Mouse (Mus musculus) liver, embryonic 16.5 days (tissue): ENCODE results near the gene Spata48. TPM values are rescaled to one million over a fixed set of nuclear protein-coding genes. Genes with fewer than 3 reads are reported as not detected.

ENCODE experiments used
- ATAC-seq: fragments of 200-750 bp; cut with Nextera tagmentation; 2 replicates; pipeline ENCODE4 v1.8.0; 2017; ENCODE audit warnings: low read depth, mild to moderate bottlenecking, moderate number of reproducible peaks, moderate library complexity
- H3K27ac ChIP-seq: fragments of 300-500 bp; sonication (generic); 2 replicates; pipeline ENCODE4 v1.5.1; 2014; ENCODE audit warnings: mild to moderate bottlenecking, low read length
- H3K27me3 ChIP-seq: fragments of 300-500 bp; sonication (generic); 2 replicates; pipeline ENCODE4 v1.6.1; 2014; ENCODE audit warnings: low read depth, low read length, mixed read lengths; ENCODE audit not compliant: control insufficient read depth, insufficient read depth
- H3K36me3 ChIP-seq: fragments of 300-500 bp; sonication (generic); 2 replicates; pipeline ENCODE4 v1.6.1; 2014; ENCODE audit warnings: mild to moderate bottlenecking; ENCODE audit not compliant: control insufficient read depth, insufficient read depth
- H3K4me1 ChIP-seq: fragments of 300-500 bp; sonication (generic); 2 replicates; pipeline ENCODE4 v1.6.1; 2014; ENCODE audit warnings: low read depth, low read length, mixed read lengths; ENCODE audit not compliant: control insufficient read depth
- H3K4me2 ChIP-seq: fragments of 300-500 bp; sonication (generic); 2 replicates; pipeline ENCODE4 v1.6.1; 2014; ENCODE audit warnings: low read depth, low read length, mixed read lengths
- H3K4me3 ChIP-seq: fragments of 300-500 bp; sonication (generic); 2 replicates; pipeline ENCODE4 v1.5.1; 2014; ENCODE audit warnings: low read depth, mild to moderate bottlenecking, low read length
- H3K9ac ChIP-seq: fragments of 300-500 bp; sonication (generic); 2 replicates; pipeline ENCODE4 v1.6.1; 2014; ENCODE audit warnings: low read depth, low read length
- H3K9me3 ChIP-seq: fragments of 300-500 bp; sonication (generic); replicated peaks from 2 replicates; pipeline ENCODE4 v1.6.1; 2016; ENCODE audit warnings: low read length; ENCODE audit not compliant: control insufficient read depth
- WGBS: fragments of 180-500 bp; shearing (Covaris S2); extraction: QIAGEN DNeasy Blood & Tissue Kit; methylation state at CpG from one replicate; pipeline ENCODE4 v1.1.7; 2014; ENCODE audit not compliant: insufficient replicate concordance; 5-methylcytosine and 5-hydroxymethylcytosine counted together
- polyA plus RNA-seq: library from polyadenylated mRNA; unstranded; fragments of >200 nt; fragmentation: Nextera tagmentation; extraction: Ambion mirVana; gene quantifications from 2 replicates; pipeline ENCODE4 v1.2.1, GENCODE M21; 2015

Gene Spata48
- polyA plus RNA-seq: 0.26 and 0.66 TPM in 2 replicates

DNA sequence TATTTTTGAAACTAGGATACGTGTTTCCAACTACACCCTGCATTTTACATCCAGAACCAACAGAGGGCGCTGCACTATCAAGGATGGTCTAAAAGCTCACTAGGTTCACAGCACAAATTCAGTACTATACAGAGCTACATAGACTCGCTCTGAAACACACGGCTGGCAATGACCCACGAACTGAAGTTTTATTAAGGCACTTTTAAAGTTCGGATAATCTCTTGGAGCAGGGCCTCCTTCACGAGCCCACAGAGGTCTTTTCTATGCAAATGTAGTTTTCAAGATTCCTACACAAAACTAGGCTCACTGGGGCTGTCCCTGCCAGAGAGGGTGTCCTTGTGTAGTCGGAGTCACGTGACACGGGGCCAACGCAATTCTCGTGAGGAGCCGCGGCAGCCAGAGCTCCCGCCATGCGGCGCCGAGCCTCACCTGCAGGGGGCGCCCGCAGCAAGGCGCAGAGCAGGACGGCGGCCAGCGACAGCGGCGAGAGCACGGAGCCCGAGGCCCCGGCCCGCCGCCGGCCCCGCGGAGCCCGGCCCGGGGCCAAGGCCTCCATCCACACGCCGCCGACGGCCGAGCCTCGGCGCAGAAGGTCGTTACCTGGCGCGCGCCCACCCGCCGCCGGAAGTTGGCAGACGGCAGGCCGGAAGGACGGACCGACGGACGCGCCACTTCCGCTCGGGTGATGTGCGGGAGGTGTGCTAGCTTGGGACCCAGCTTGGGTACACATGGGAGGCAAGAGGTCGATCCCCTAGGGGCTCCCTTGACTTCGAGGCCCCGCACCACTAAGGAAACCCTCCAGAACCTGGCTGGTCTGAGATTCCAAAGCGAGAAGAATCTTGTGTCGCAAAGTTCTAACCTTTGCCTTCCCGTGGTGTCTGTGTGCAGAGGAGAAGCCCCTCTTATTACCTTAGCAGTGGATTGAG is at the start of gene Spata48, which contains the start of gene Zpbp:
Gene Spata48 (plus strand): TSS at position 460 of the 926 bp plus-strand sequence.
Gene Zpbp (minus strand): TSS at position 774 of the 926 bp plus-strand sequence.
- peak within 1 kb of the TSS; percentile 79 for H3K4me2 ChIP-seq
- WGBS: 2% methylated on average over 60 of the region's 66 CpGs
- H3K9me3 ChIP-seq: no peaks in the 10 kb centered on the region

DNA sequence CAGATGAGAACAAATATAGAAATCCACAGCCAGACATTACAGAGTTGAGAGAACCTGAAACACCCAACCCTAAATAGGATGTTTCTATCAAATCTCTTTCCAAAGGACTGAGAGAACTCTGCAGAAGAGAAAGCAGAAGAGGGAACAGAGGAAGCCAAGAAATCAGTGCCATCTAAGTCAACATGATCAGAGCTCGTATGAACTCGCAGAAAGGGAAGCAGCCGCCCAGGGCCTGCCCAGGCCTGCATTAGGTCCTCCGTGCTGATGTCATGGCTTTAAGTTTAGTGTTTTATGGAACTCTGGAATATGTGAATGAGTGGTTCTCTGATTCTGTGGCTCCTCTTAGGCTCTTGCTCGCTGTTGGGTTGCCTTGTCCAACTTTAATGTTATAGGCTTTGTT is 47.7 kb upstream of the Spata48 start:
- no peak for ATAC-seq
- H3K27me3 ChIP-seq: no peaks in the 10 kb centered on the region
- H3K4me3 ChIP-seq: no peak overlapping the region
- no peak overlapping the region for H3K27ac ChIP-seq
- 43% methylated on average over 5 of the region's 5 CpGs for WGBS
- H3K9me3 ChIP-seq: no peaks in the 10 kb centered on the region
- H3K4me1 ChIP-seq: no peaks in the 10 kb centered on the region
- no peak overlapping the region for H3K4me2 ChIP-seq
- H3K36me3 ChIP-seq: no peaks in the 10 kb centered on the region
- no peak overlapping the region for H3K9ac ChIP-seq

More for the DNA sequence above, at the start of gene Spata48, which contains the start of gene Zpbp:
- Histone ChIP-seq H3K4me3 (peak within 1 kb of the TSS; percentile 85), H3K27me3 (no peaks in the 10 kb centered on the region), H3K9ac (peak within 1 kb of the TSS; percentile 84), H3K36me3 (no peaks in the 10 kb centered on the region), H3K27ac (peak within 1 kb of the TSS; percentile 41), H3K4me1 (peaks cover 5% of the 10 kb centered on the region; the same call in 1 of the 2 replicates)
- peak; percentile 95 for ATAC-seq

DNA sequence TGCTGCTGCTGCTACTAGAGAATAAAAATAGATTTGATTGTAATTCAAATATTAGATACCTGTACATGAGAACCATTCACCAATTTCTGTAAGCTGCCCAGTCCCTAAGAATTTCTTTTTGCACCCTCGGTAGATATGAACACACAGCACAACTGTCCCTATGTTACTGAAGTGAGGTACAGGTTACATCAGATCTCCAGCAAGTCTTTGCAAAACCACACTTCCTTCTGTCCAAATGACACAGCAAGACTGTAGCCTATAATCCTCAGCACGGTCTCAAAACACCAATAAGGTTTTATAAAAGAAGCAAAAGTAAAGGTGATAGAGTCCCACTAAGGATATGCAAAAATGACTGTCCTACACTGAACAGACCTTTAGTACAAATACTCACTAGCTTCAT is 44.5 kb upstream of the Spata48 start:
- WGBS: 18% methylated on average over 2 of the region's 2 CpGs
- Histone ChIP-seq H3K27me3 (no peaks in the 10 kb centered on the region), H3K4me3 (no peak overlapping the region), H3K9ac (no peak overlapping the region), H3K9me3 (no peaks in the 10 kb centered on the region), H3K36me3 (no peaks in the 10 kb centered on the region), H3K4me1 (no peaks in the 10 kb centered on the region), H3K27ac (no peak overlapping the region), H3K4me2 (no peak overlapping the region)
- ATAC-seq: no peak

DNA sequence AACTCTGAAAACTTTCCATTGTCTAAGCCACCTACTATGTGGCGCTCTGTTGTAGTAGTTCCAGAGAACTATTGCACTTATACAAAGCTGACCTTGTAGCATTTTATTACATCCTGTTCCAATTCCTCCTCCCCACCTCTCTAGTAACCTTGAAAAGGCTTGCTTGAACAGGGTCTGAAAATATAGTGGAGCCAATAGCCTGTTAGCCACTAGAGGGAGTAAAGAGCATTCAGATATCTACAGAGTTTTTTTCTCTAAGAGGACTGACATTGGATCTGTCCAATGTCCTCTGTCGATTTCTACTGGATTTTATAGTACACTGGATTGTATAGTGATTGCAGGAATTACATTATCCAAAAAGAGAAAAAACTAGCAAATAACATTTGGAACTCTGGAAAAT is 6.9 kb upstream of the Spata48 start:
- peak; percentile 27; the same call in 1 of the 2 replicates for ATAC-seq
- no peak overlapping the region for H3K4me3 ChIP-seq
- no peaks in the 10 kb centered on the region for H3K36me3 ChIP-seq
- H3K27me3 ChIP-seq: no peaks in the 10 kb centered on the region
- 17% methylated on average over 2 of the region's 2 CpGs for WGBS
- no peaks in the 10 kb centered on the region for H3K9me3 ChIP-seq
- no peaks in the 10 kb centered on the region for H3K4me1 ChIP-seq
- no peak overlapping the region for H3K27ac ChIP-seq
- H3K9ac ChIP-seq: no peak overlapping the region
- no peak overlapping the region for H3K4me2 ChIP-seq

DNA sequence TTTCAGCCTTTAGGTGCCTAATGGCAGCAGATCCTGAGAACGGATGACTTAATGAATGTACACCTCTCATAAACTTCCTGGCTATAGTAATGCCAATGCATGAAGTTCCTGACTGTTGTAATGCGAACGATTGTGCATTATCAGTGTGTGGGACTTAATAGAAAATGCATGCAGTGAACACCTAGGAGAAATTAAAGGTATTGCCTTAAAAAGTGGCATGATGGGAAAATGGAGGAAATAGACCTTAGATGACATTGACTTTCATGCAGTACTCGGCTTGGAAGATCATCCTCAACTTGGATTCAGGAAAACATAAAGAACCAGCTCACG is 632 bp downstream of the Spata48 start:
- Histone ChIP-seq H3K9me3 (no peaks in the 10 kb centered on the region), H3K27me3 (no peaks in the 10 kb centered on the region), H3K4me1 (peaks cover 5% of the 10 kb centered on the region; the same call in 1 of the 2 replicates), H3K27ac (no peak overlapping the region), H3K4me3 (peak overlapping the region; percentile 85), H3K4me2 (peak overlapping the region; percentile 79), H3K36me3 (no peaks in the 10 kb centered on the region), H3K9ac (peak overlapping the region; percentile 84)
- WGBS: 65% methylated on average over 5 of the region's 5 CpGs
- no peak for ATAC-seq

DNA sequence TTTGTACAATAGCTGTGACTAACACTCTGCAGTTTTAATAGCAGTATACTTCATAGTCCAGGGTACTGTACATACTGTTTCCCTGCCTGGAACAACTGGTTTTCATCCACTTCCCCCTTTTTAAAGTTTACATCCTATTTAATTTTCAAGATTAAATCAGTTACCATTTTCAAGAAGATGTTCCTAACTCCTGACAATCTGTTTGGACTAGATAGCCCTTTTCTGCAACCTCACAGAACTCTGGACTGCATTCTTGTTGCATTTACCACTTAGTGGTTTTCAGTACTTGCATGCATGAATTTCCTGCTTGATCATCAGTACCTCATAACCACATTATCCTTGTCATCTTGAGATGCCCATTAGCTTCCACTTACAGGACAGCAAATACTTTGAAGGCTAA is 7.0 kb downstream of the Spata48 start:
- no peaks in the 10 kb centered on the region for H3K36me3 ChIP-seq
- no peak overlapping the region for H3K27ac ChIP-seq
- no peak overlapping the region for H3K4me3 ChIP-seq
- no peak for ATAC-seq
- H3K9me3 ChIP-seq: no peaks in the 10 kb centered on the region
- H3K9ac ChIP-seq: no peak overlapping the region
- no peaks in the 10 kb centered on the region for H3K27me3 ChIP-seq
- H3K4me1 ChIP-seq: no peaks in the 10 kb centered on the region
- H3K4me2 ChIP-seq: no peak overlapping the region

DNA sequence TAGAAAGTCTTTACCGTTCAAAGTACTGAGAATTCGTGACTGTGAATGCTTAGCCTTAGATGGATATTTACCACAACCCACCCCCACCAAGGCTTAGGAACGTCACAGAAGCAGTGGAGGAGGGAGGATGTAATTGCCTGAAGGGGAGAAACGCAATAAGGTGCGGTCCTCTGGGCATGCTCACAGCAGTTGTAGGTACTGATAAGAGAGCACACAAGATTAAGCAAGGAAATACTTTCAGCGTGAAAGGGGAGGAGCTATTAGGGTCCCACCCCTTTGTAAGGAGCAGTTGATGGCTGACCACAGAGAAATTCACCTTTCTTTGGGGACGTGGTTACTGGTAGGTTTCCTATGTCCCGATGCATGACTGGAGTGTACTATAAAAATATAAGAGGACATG is 22.5 kb downstream of the Spata48 start:
- H3K4me3 ChIP-seq: no peak overlapping the region
- H3K36me3 ChIP-seq: no peaks in the 10 kb centered on the region
- H3K9me3 ChIP-seq: no peaks in the 10 kb centered on the region
- no peaks in the 10 kb centered on the region for H3K27me3 ChIP-seq
- ATAC-seq: 0 out of 2 replicates have a peak, but pooled peaks have one; percentile 45
- H3K9ac ChIP-seq: no peak overlapping the region
- no peak overlapping the region for H3K4me2 ChIP-seq
- 32% methylated on average over 8 of the region's 8 CpGs for WGBS
- no peaks in the 10 kb centered on the region for H3K4me1 ChIP-seq
- H3K27ac ChIP-seq: no peak overlapping the region

DNA sequence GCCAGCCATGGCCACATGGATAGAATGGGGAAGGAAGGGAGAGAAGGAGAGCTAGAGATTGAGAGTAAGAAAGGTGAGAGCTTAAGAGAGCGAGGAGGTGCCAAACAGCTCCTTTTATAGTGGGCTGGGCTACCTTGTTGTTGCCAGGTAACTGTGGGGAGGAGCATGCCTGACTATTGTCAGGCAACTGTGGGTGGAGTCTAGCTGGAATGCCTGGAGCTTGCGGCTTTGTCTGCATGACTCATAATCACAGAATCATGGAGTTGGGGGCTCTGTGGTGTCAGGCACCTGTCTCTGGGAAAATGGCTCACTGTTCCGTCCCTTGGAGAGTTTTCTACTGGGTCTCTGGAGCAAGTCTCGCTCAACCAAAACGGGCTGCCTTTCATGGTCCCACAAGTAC is 30.1 kb downstream of the Spata48 start:
- Histone ChIP-seq H3K9me3 (no peaks in the 10 kb centered on the region), H3K4me3 (no peak overlapping the region), H3K4me1 (no peaks in the 10 kb centered on the region), H3K4me2 (no peak overlapping the region), H3K9ac (no peak overlapping the region), H3K27me3 (no peaks in the 10 kb centered on the region), H3K36me3 (no peaks in the 10 kb centered on the region), H3K27ac (no peak overlapping the region)
- ATAC-seq: no peak
- 71% methylated on average over 5 of the region's 5 CpGs for WGBS

DNA sequence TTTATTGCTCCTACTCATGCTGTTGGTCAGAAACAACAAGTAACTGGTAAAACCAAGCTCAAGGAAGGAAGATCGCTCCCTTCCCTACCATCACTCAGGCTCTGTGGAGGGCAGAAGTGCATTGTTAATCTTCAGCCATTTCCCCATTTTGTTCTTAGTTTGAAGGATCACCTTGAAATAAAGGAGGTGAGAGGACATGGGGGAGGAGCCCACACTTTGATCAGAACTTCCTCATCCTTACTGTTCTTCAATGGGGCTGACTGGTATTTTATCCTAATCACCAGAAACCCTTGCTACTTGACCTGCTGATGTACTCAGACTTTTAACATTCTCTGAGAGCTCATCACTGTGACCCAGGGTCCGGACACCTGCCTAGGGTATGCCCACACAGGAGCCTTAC is 33.8 kb downstream of the Spata48 start:
- H3K27ac ChIP-seq: no peak overlapping the region
- no peak overlapping the region for H3K4me2 ChIP-seq
- no peaks in the 10 kb centered on the region for H3K36me3 ChIP-seq
- no peaks in the 10 kb centered on the region for H3K9me3 ChIP-seq
- WGBS: 76% methylated on average over 2 of the region's 2 CpGs
- no peak overlapping the region for H3K4me3 ChIP-seq
- no peak overlapping the region for H3K9ac ChIP-seq
- H3K4me1 ChIP-seq: no peaks in the 10 kb centered on the region
- H3K27me3 ChIP-seq: no peaks in the 10 kb centered on the region
- no peak for ATAC-seq
